Mouse (Mus musculus) stomach, postnatal 0 days (tissue): ENCODE data around the gene Eomes. TPM values are rescaled to one million over a fixed set of nuclear protein-coding genes. Genes with fewer than 3 reads are reported as not detected.

Experiments
- ATAC-seq: fragments of 200-750 bp; cut with Nextera tagmentation; 2 replicates; pipeline ENCODE4 v1.8.0; 2017; ENCODE audit not compliant: low FRiP score, low TSS enrichment
- DNase-seq: peaks from one replicate; pipeline ENCODE4 v3.0.0-alpha.2; 2016; ENCODE audit warnings: low spot score
- H3K27ac ChIP-seq: fragments of 300-500 bp; sonication (generic); replicated peaks from 2 replicates; pipeline ENCODE4 v1.5.1; 2014; ENCODE audit warnings: mild to moderate bottlenecking, control low read depth
- H3K27me3 ChIP-seq: fragments of 300-500 bp; sonication (generic); 2 replicates; pipeline ENCODE4 v1.6.1; 2014; ENCODE audit warnings: low read length; ENCODE audit not compliant: control insufficient read depth, insufficient read depth
- H3K36me3 ChIP-seq: fragments of 300-500 bp; sonication (generic); 2 replicates; pipeline ENCODE4 v1.6.1; 2014; ENCODE audit warnings: low read length, mixed read lengths; ENCODE audit not compliant: control insufficient read depth, insufficient read depth
- H3K4me1 ChIP-seq: fragments of 300-500 bp; sonication (generic); replicated peaks from 2 replicates; pipeline ENCODE4 v1.6.1; 2014; ENCODE audit warnings: antibody characterized with exemption; ENCODE audit not compliant: control insufficient read depth, insufficient read depth
- H3K4me2 ChIP-seq: fragments of 300-500 bp; sonication (generic); replicated peaks from 2 replicates; pipeline ENCODE4 v1.6.1; 2014; ENCODE audit warnings: low read depth, mild to moderate bottlenecking, control low read depth, moderate library complexity
- H3K4me3 ChIP-seq: fragments of 300-500 bp; sonication (generic); 2 replicates; pipeline ENCODE4 v1.5.1; 2014; ENCODE audit warnings: low read depth, low read length, control low read depth
- H3K9ac ChIP-seq: fragments of 300-500 bp; sonication (generic); 2 replicates; pipeline ENCODE4 v1.6.1; 2014; ENCODE audit warnings: mild to moderate bottlenecking, low read length, control low read depth, mixed read lengths
- H3K9me3 ChIP-seq: fragments of 300-500 bp; sonication (generic); 2 replicates; pipeline ENCODE4 v1.6.1; 2016; ENCODE audit warnings: low read length; ENCODE audit not compliant: control insufficient read depth
- CTCF ChIP-seq: IDR thresholded peaks from 2 replicates; pipeline ENCODE4 v1.5.1; 2016; ENCODE audit warnings: antibody characterized with exemption, low read depth, mild to moderate bottlenecking, moderate library complexity
- EP300 ChIP-seq: optimal IDR thresholded peaks from 2 replicates; pipeline ENCODE3; 2016; ENCODE audit warnings: antibody characterized with exemption
- WGBS: fragments of 180-500 bp; shearing (Covaris S2); extraction: QIAGEN DNeasy Blood & Tissue Kit; methylation state at CpG from one replicate; pipeline ENCODE4 v1.1.7; 2014; 5-methylcytosine and 5-hydroxymethylcytosine counted together
- polyA plus RNA-seq: library from polyadenylated mRNA; unstranded; fragments of >200 nt; fragmentation: Nextera tagmentation; extraction: Ambion mirVana; gene quantifications from 2 replicates; pipeline ENCODE4 v1.2.1, GENCODE M21; 2015

Gene Eomes
- 0.07 and 0.11 TPM in 2 replicates for polyA plus RNA-seq

DNA sequence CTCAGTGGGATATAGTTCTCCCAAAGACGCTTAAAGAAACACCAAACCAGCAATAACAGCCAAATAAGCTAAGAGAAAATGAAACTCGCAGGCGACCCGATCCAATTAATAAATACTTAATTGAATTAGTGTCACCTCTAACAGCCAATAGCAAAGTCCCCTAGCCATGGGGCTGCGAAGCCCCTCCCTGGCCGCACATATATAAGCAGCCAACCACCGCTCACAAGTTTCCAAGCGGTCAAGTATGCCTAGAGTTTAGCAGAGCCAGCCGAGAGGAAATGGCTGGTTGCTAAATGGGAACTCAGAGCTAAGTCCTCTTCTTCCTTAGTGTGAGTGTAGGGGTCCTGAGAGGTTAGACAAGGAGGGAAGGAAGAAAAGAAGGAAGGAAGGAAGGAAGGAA is at the start of gene Eomes:
Eomes (plus strand) TSS at position 252 of the 400 bp plus-strand sequence.
- Histone ChIP-seq H3K9me3 (no peaks in the 10 kb centered on the region), H3K27ac (no peak within 1 kb of the TSS), H3K36me3 (no peaks in the 10 kb centered on the region), H3K4me3 (peak within 1 kb of the TSS; percentile 41), H3K4me1 (0 out of 2 replicates have a peak, but pooled peaks cover 2% of the 10 kb centered on the region), H3K4me2 (peak within 1 kb of the TSS; percentile 74), H3K9ac (no peak within 1 kb of the TSS), H3K27me3 (peaks cover 44% of the 10 kb centered on the region)
- 1% methylated on average over 9 of the region's 9 CpGs for WGBS
- no peak for ATAC-seq
- TF ChIP-seq EP300 (no peak), CTCF (no peak)
- no peak for DNase-seq

GRCm38 (mm10) chr9:118444809-118445208 is 33.2 kb upstream of the Eomes start:
- no peak for ATAC-seq
- TF ChIP-seq CTCF (no peak), EP300 (no peak)
- Histone ChIP-seq H3K27ac (no peak overlapping the region), H3K9me3 (no peaks in the 10 kb centered on the region), H3K9ac (no peak overlapping the region), H3K36me3 (no peaks in the 10 kb centered on the region), H3K4me3 (no peak overlapping the region), H3K4me1 (no peaks in the 10 kb centered on the region), H3K27me3 (no peaks in the 10 kb centered on the region), H3K4me2 (no peak overlapping the region)
- DNase-seq: no peak
- WGBS: 38% methylated on average over 9 of the region's 9 CpGs

DNA sequence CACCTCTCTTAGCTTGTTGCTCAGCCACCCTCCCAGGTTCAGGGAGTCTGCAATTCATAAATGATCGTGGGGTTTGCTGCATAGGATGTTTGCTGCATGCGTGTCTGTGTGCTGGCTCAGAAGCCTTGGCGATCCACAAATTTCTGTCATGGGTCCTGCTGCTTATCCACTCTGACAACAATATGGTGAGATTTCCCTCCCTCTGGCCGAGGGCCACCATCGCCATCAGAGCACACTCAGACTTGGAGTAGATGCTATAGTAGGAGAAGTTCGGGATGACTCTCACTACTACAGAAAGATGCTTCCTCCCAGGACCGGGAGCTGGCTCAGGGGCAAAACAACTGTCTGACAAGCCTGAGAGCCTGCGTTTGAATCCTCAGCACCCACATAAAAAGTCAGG is 28.7 kb upstream of the Eomes start:
- Histone ChIP-seq H3K9me3 (no peaks in the 10 kb centered on the region), H3K9ac (no peak overlapping the region), H3K4me3 (no peak overlapping the region), H3K27me3 (no peaks in the 10 kb centered on the region), H3K27ac (no peak overlapping the region), H3K36me3 (no peaks in the 10 kb centered on the region), H3K4me2 (no peak overlapping the region), H3K4me1 (no peaks in the 10 kb centered on the region)
- DNase-seq: no peak
- 80% methylated on average over 8 of the region's 8 CpGs for WGBS
- no peak for ATAC-seq
- TF ChIP-seq EP300: no peak
- TF ChIP-seq CTCF: no peak

DNA sequence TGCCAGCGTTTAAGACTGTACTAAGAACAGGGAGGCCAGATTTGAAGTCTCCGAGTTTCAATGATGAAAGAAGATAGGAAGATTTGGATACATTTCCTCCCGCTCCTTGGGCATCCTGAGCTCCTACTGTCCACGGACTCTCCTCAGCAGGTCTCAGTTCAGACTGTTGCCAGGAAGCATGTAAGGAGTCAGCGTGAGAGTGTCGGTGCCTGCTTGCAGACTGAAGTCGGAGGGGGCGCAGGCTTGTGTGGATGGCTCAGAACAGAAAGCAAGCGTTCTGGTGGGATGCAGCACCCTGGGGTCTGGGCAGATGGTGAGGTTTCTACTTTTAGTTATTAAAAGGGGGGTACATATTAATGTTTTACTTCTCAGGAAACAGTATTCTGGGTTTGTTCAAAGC is 24.6 kb upstream of the Eomes start:
- H3K9me3 ChIP-seq: no peaks in the 10 kb centered on the region
- H3K27me3 ChIP-seq: no peaks in the 10 kb centered on the region
- DNase-seq (no peak), ATAC-seq (no peak)
- 48% methylated on average over 9 of the region's 9 CpGs for WGBS
- no peaks in the 10 kb centered on the region for H3K36me3 ChIP-seq
- no peak overlapping the region for H3K9ac ChIP-seq
- peak overlapping the region; percentile 23; the same call in 1 of the 2 replicates for H3K4me3 ChIP-seq
- peak overlapping the region; percentile 36 for H3K4me2 ChIP-seq
- H3K27ac ChIP-seq: no peak overlapping the region
- H3K4me1 ChIP-seq: no peaks in the 10 kb centered on the region
- no peak for TF ChIP-seq CTCF
- TF ChIP-seq EP300: no peak

DNA sequence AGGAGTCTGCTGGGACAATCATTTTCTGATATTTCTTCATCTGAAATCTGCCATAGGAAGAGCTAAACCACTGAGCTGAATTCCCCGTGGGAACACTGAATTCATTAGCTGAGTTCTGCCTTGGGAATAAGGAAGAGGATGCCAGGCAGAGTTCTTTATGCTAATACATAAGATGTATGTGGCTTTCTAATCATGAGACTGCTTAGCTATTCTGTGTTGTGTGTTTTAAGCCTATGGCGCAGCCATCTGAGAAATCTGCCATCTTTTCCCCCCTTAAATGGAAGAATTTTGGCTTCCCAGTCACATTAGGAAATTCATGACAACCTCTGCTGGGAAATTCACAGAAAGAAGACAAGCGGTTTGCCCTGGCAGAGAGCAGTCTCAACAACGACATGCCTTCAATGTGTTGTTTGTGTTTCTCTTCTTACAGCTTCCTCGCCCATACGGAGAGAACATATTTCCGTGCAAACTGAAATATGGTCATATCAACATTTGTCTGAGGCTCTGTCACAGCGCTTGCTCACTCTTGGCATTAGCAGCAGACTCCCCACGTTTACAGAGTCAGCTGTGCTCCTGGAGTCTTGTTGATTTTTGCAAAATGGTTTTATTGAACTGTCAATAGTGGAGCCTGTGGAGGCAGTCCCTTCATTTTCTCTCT is 22.7 kb upstream of the Eomes start:
- H3K9ac ChIP-seq: no peak overlapping the region
- no peak for ATAC-seq
- DNase-seq: no peak
- no peaks in the 10 kb centered on the region for H3K27me3 ChIP-seq
- TF ChIP-seq CTCF (no peak), EP300 (no peak)
- H3K4me2 ChIP-seq: no peak overlapping the region
- no peak overlapping the region for H3K27ac ChIP-seq
- no peaks in the 10 kb centered on the region for H3K36me3 ChIP-seq
- H3K4me1 ChIP-seq: no peaks in the 10 kb centered on the region
- H3K4me3 ChIP-seq: no peak overlapping the region
- WGBS: 37% methylated on average over 9 of the region's 9 CpGs
- no peaks in the 10 kb centered on the region for H3K9me3 ChIP-seq

GRCm38 (mm10) chr9:118456405-118456804 is 21.6 kb upstream of the Eomes start:
- H3K4me2 ChIP-seq: no peak overlapping the region
- DNase-seq (no peak), ATAC-seq (0 out of 2 replicates have a peak, but pooled peaks have one; percentile 40)
- no peak overlapping the region for H3K4me3 ChIP-seq
- no peaks in the 10 kb centered on the region for H3K27me3 ChIP-seq
- no peaks in the 10 kb centered on the region for H3K36me3 ChIP-seq
- no peak for TF ChIP-seq EP300
- TF ChIP-seq CTCF: no peak
- H3K9ac ChIP-seq: no peak overlapping the region
- H3K27ac ChIP-seq: no peak overlapping the region
- no peaks in the 10 kb centered on the region for H3K4me1 ChIP-seq
- no peaks in the 10 kb centered on the region for H3K9me3 ChIP-seq
- WGBS: 30% methylated on average over 5 of the region's 6 CpGs
